Mouse (Mus musculus): ENCODE results near the gene 4930595M18Rik.

4930595M18Rik gene

GRCm38 (mm10) chrX:81458021-81458420 is at the start of gene 4930595M18Rik:
Gene 4930595M18Rik, minus strand, starts transcription at chrX:81458121.
- DNase-seq (ENCODE audit: low read depth, low spot score), result no peak

GRCm38 (mm10) chrX:81472500-81472899 is 14.6 kb upstream of the 4930595M18Rik start:
- peak; percentile 9 for DNase-seq (ENCODE audit: low read depth, low spot score)

All from retina, adult 2 months (tissue).